Comparison of ENCODE assay signal across 8 mouse cellular contexts in the genomic region with DNA sequence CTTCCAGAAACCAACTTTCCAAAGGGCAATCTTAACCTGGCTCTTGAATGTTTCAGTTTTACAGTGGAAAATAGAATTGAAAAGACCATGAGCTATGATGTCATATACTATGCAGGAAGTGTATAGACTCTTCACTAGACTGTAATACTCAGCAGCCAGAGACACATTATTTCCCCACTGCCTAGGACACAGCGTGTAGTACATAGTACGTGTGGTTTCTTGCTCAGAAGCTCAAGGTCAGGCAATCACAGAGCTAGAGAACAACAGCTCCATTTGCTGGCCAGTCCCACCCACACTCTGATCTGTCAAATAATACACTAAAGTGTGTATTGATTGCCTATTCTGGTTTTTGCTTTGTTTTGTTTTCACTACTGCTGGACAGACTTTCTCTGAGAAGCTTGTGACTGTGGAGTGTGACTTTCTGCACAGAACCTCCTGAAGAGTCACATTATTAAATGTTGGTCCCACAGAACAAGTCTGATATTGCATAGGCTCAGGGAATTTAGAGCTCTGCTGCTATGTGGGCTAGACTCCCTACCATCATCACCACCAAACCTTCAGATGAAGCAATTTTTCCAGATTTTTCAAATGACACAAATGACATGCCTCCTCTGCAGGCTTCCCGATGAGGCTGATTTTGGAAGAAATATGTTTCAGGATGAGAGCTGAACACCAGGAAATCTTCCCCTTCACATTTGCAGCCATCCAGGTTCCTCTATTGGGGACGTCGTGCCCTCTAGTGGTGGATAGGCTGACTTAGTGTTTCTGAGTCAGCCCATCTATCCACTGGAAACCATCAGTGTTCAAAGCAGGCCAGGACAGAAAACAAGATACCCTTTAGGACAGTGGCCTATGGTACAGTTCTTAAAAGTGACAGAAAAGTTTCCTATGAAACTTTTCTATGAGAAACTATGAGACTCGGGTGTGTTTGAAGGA.
DNase-seq lines count a peak whose midpoint lies in the region; ATAC-seq lines count a peak whose summit lies in the region.

No protein-coding gene starts in this region.

- no peaks in the 10 kb centered on the region for H3K36me3 ChIP-seq in midbrain, embryonic 14.5 days (ENCODE audit: control insufficient read depth, insufficient read depth, low read length)
- no peaks in the 10 kb centered on the region for H3K36me3 ChIP-seq in stomach, embryonic 14.5 days (ENCODE audit: control insufficient read depth, insufficient read depth, low read length)

- no peak overlapping the region for H3K4me2 ChIP-seq in midbrain, embryonic 14.5 days (ENCODE audit: low read length)
- no peak overlapping the region for H3K4me2 ChIP-seq in stomach, embryonic 14.5 days (replicated peaks; ENCODE audit: low read depth, low read length)

- H3K9ac ChIP-seq in midbrain, embryonic 14.5 days (replicated peaks; ENCODE audit: low read length): no peak overlapping the region
- H3K9ac ChIP-seq in stomach, embryonic 14.5 days (replicated peaks; ENCODE audit: low read depth, low read length): no peak overlapping the region

- 38% methylated on average over 6 of the region's 6 CpGs for WGBS in midbrain, embryonic 14.5 days
- WGBS in stomach, embryonic 14.5 days: 29% methylated on average over 6 of the region's 6 CpGs

- ATAC-seq in midbrain, embryonic 14.5 days (ENCODE audit: low FRiP score, low TSS enrichment): peak; percentile 64; the same call in 1 of the 2 replicates
- 0 out of 2 replicates have a peak, but pooled peaks have one; percentile 33 for ATAC-seq in stomach, embryonic 14.5 days (ENCODE audit: insufficient number of reproducible peaks, insufficient read depth, low FRiP score, low read depth)

- H3K9me3 ChIP-seq in midbrain, embryonic 14.5 days (ENCODE audit: control insufficient read depth, low read length): no peaks in the 10 kb centered on the region
- H3K9me3 ChIP-seq in stomach, embryonic 14.5 days (ENCODE audit: control insufficient read depth, low read depth, low read length): no peaks in the 10 kb centered on the region

- no peak overlapping the region for H3K27ac ChIP-seq in midbrain, embryonic 14.5 days (replicated peaks; ENCODE audit: low read depth, low read length)
- no peak overlapping the region for H3K27ac ChIP-seq in stomach, embryonic 14.5 days (ENCODE audit: low read length)

- no peaks in the 10 kb centered on the region for H3K4me1 ChIP-seq in midbrain, embryonic 14.5 days (ENCODE audit: control insufficient read depth, insufficient read depth, low read length)
- H3K4me1 ChIP-seq in stomach, embryonic 14.5 days (ENCODE audit: control insufficient read depth, insufficient read depth, low read length): no peaks in the 10 kb centered on the region

- H3K27me3 ChIP-seq in midbrain, embryonic 14.5 days (ENCODE audit: control insufficient read depth, insufficient read depth, low read length): no peaks in the 10 kb centered on the region
- no peaks in the 10 kb centered on the region for H3K27me3 ChIP-seq in stomach, embryonic 14.5 days (ENCODE audit: control insufficient read depth, insufficient read depth, low read length)

- intact Hi-C loops in left cerebral cortex, postnatal 36 days (cut with DNase I): loop anchor here (1.0 kb wide), 1 partner anchor 182 kb away; no protein-coding TSS in a partner anchor

- DNase-seq in testis, postnatal 10 days (ENCODE audit: low spot score): peak; percentile 72
- no peak for DNase-seq in testis, postnatal 14 days (ENCODE audit: low spot score)
- DNase-seq in cerebellum, adult 9-11 months: peak; percentile 33
- DNase-seq in frontal cortex, postnatal 25 days (ENCODE audit: low spot score in 2 of 2): peak; percentile 52 to 62
- peak; percentile 18 to 51 for DNase-seq in kidney, adult 8-10 months
- peak; percentile 51 to 64 for DNase-seq in left cerebral cortex, postnatal 36 days (ENCODE audit: low spot score in 2 of 2)
- peak; percentile 86 for DNase-seq in midbrain, embryonic 14.5 days

- H3K4me3 ChIP-seq in midbrain, embryonic 14.5 days (replicated peaks; ENCODE audit: low read depth, low read length): no peak overlapping the region
- no peak overlapping the region for H3K4me3 ChIP-seq in stomach, embryonic 14.5 days (ENCODE audit: low read depth, low read length)
